8 mouse cellular contexts compared by ENCODE assay signal in the genomic region with DNA sequence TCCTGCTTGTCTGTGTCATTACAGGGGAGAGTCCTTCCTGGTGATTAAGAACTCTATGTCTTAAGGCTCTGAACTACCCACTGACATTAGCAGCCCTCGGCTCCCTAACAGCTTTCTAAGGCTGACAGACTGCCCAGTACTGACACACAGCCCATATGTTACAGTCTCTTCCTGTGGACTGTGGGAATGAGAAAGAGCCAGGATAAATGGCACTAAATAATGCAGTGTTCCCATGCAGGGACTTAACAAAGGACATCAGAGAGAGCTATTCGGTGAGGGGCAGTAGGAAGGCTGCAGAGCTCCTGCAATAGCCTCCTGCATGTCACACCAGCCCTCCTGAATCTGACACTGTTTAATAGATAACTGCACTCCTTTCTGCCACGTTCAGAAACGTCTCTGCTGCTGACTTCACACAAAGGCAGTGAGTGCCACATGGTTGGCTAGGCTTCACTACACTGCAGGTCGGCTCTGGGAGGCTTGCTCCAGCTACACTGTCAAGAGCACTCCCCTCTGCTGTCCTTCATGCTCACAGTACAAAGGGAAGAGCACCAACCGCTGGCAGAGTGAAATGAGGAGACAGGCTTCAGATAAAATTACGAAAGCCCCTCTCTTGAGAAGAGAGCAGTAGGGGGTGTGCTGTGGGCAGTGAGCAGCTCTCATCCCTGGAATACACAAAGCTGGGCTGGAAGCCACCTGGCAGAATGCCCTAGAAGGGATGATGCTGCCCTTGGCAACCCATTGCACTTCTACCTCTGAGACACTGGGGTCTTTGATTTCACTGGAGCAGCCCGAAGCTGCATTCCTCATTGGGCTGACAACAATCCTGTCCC. TPM values are rescaled to one million over a fixed set of nuclear protein-coding genes. Genes with fewer than 3 reads are reported as not detected.
DNase-seq lines count a peak whose midpoint lies in the region; ATAC-seq and TF ChIP-seq lines count a peak whose summit lies in the region.

No protein-coding gene starts in this region.

- peaks cover 25% of the 10 kb centered on the region for H3K4me1 ChIP-seq in hindbrain, embryonic 14.5 days (replicated peaks; ENCODE audit: control insufficient read depth, insufficient read depth, low read length)
- peaks cover 58% of the 10 kb centered on the region for H3K4me1 ChIP-seq in lung, embryonic 15.5 days

- H3K4me2 ChIP-seq in hindbrain, embryonic 14.5 days (replicated peaks) = peak overlapping the region; percentile 32
- peak overlapping the region; percentile 13; the same call in 1 of the 2 replicates for H3K4me2 ChIP-seq in lung, embryonic 15.5 days

- no peak for TF ChIP-seq CTCF in gastrocnemius, adult 2 months (IDR thresholded peaks at IDR 0.05)

- no peaks in the 10 kb centered on the region for H3K9me3 ChIP-seq in hindbrain, embryonic 14.5 days (ENCODE audit: control insufficient read depth, low read length)
- no peaks in the 10 kb centered on the region for H3K9me3 ChIP-seq in lung, embryonic 15.5 days

- no peaks in the 10 kb centered on the region for H3K27me3 ChIP-seq in hindbrain, embryonic 14.5 days (ENCODE audit: control insufficient read depth, insufficient read depth, low read length)
- no peaks in the 10 kb centered on the region for H3K27me3 ChIP-seq in lung, embryonic 15.5 days

- no peak overlapping the region for H3K4me3 ChIP-seq in gastrocnemius, adult 2 months
- no peak overlapping the region for H3K4me3 ChIP-seq in hindbrain, embryonic 14.5 days (replicated peaks; ENCODE audit: low read length)
- H3K4me3 ChIP-seq in lung, embryonic 15.5 days = no peak overlapping the region

- 3% methylated on average over 8 of the region's 8 CpGs for WGBS in hindbrain, embryonic 14.5 days
- 7% methylated on average over 8 of the region's 8 CpGs for WGBS in lung, embryonic 15.5 days

- peak overlapping the region; percentile 47 for H3K9ac ChIP-seq in hindbrain, embryonic 14.5 days
- H3K9ac ChIP-seq in lung, embryonic 15.5 days = peak overlapping the region; percentile 18; the same call in 1 of the 2 replicates

- peak; percentile 99 for DNase-seq in Muller cell, postnatal 12 days (ENCODE audit: inconsistent ontology term)
- peak; percentile 89 to 91 for DNase-seq in cerebellum, postnatal 25 days
- DNase-seq in gastrocnemius, adult 2 months = peak; percentile 78
- DNase-seq in hindbrain, embryonic 14.5 days (ENCODE audit: low spot score) = peak; percentile 94
- peak; percentile 88 to 91 for DNase-seq in layer of hippocampus, postnatal 14 days (ENCODE audit: low spot score in 2 of 2)
- DNase-seq in retina, postnatal 1 day = peak; percentile 97
- DNase-seq in natural killer cell, adult 2 months (ENCODE audit: low spot score in 2 of 2) = no peak

- peak overlapping the region; percentile 67 for H3K27ac ChIP-seq in gastrocnemius, adult 2 months
- peak overlapping the region; percentile 95 for H3K27ac ChIP-seq in hindbrain, embryonic 14.5 days
- peak overlapping the region; percentile 85 for H3K27ac ChIP-seq in lung, embryonic 15.5 days

- ATAC-seq in hindbrain, embryonic 14.5 days (ENCODE audit: low FRiP score) = peak; percentile 91
- ATAC-seq in lung, embryonic 15.5 days (ENCODE audit: borderline replicate concordance, extremely low read depth, low FRiP score, low TSS enrichment) = peak; percentile 54

- no peaks in the 10 kb centered on the region for H3K36me3 ChIP-seq in hindbrain, embryonic 14.5 days (replicated peaks; ENCODE audit: control insufficient read depth, insufficient read depth)
- no peaks in the 10 kb centered on the region for H3K36me3 ChIP-seq in lung, embryonic 15.5 days

- intact Hi-C loops in gastrocnemius, adult 2 months (cut with DNase I) = no loop called here

RNA-seq across cellular contexts. Expression of a gene that starts 41.5 kb away (rescaled TPM):
- 10 to 100 TPM; 63.7 to 63.9 TPM for total RNA-seq in gastrocnemius, adult 2 months (2021)
- 47.3 and 49.0 TPM in 2 replicates for polyA plus RNA-seq in hindbrain, embryonic 14.5 days (2014; fragmentation: Nextera tagmentation; extraction: Ambion mirVana)
- 100 to 1,000 TPM; 140 to 147 TPM for total RNA-seq in layer of hippocampus, postnatal 14 days (2021)
- 23.3 and 26.1 TPM in 2 replicates for polyA plus RNA-seq in lung, embryonic 15.5 days (2015; fragmentation: Nextera tagmentation; extraction: Ambion mirVana)

RNA-seq across cellular contexts. Expression of a gene that starts 41.9 kb away (rescaled TPM):
- 1 to 10 TPM in 1 of 2 experiments, under 1 TPM in 1; 0.87 to 1.0 TPM for total RNA-seq in gastrocnemius, adult 2 months (2021)
- 6.1 and 6.9 TPM in 2 replicates for polyA plus RNA-seq in hindbrain, embryonic 14.5 days (2014; fragmentation: Nextera tagmentation; extraction: Ambion mirVana)
- 1 to 10 TPM; 5.2 to 7.3 TPM for total RNA-seq in layer of hippocampus, postnatal 14 days (2021)
- 5.8 and 6.1 TPM in 2 replicates for polyA plus RNA-seq in lung, embryonic 15.5 days (2015; fragmentation: Nextera tagmentation; extraction: Ambion mirVana)

Comparison
In these comparisons a context has a peak if more than half of its experiments do, and no peak if none do; other contexts are left out.
1. DNase-seq: peak in Muller cell, postnatal 12 days (single experiment), cerebellum, postnatal 25 days (2 of 2), gastrocnemius, adult 2 months (single experiment), hindbrain, embryonic 14.5 days (single experiment), layer of hippocampus, postnatal 14 days (2 of 2) and retina, postnatal 1 day (single experiment); none in natural killer cell, adult 2 months (0 of 2).
2. Peak in every context shown above with its lines, with median percentiles within 50 percentile points of each other: H3K27ac ChIP-seq.